Mouse (Mus musculus): ENCODE data around the gene Ms4a4a.

Ms4a4a gene

GRCm38 (mm10) chr19:11435058-11435834, 59.9 kb downstream of the Ms4a4a start:
- no peak for DNase-seq (ENCODE audit: extremely low spot score)

All from embryo, embryonic 9.5 days (tissue).